Mouse (Mus musculus): ENCODE results near the gene Prkab2.
A peak's percentile ranks its signal among the peaks of the same experiment; 100 is the strongest.

The Prkab2 gene

GRCm38 (mm10) chr3:97657655-97658411 is at the start of gene Prkab2:
Gene Prkab2 (plus strand): TSS chr3:97658193.
- DNase-seq (ENCODE audit: low spot score) = peak; percentile 98

GRCm38 (mm10) chr3:97609201-97609844 is 48.7 kb upstream of the Prkab2 start:
- DNase-seq (ENCODE audit: low spot score) = no peak

- peak; percentile 94 for DNase-seq (ENCODE audit: low spot score)
Observed at GRCm38 (mm10) chr3:97609845-97610410, 48.1 kb upstream of the Prkab2 start, which contains the start of gene Chd1l. Gene Chd1l (minus strand): TSS chr3:97610203.

- DNase-seq (ENCODE audit: low spot score) = no peak
Observed at GRCm38 (mm10) chr3:97611021-97611420, 47.0 kb upstream of the Prkab2 start.

GRCm38 (mm10) chr3:97615154-97615553 is 42.8 kb upstream of the Prkab2 start:
- DNase-seq (ENCODE audit: low spot score) = no peak

GRCm38 (mm10) chr3:97615933-97616332 is 42.1 kb upstream of the Prkab2 start:
- no peak for DNase-seq (ENCODE audit: low spot score)

- DNase-seq (ENCODE audit: low spot score) = no peak
Observed at GRCm38 (mm10) chr3:97617091-97617825, 40.7 kb upstream of the Prkab2 start.

GRCm38 (mm10) chr3:97617899-97618298 is 40.1 kb upstream of the Prkab2 start:
- no peak for DNase-seq (ENCODE audit: low spot score)

GRCm38 (mm10) chr3:97620657-97621056 is 37.3 kb upstream of the Prkab2 start:
- no peak for DNase-seq (ENCODE audit: low spot score)

- no peak for DNase-seq (ENCODE audit: low spot score)
Observed at GRCm38 (mm10) chr3:97624611-97625010, 33.4 kb upstream of the Prkab2 start.

- no peak for DNase-seq (ENCODE audit: low spot score)
Observed at GRCm38 (mm10) chr3:97627893-97628292, 30.1 kb upstream of the Prkab2 start.

GRCm38 (mm10) chr3:97628391-97629001 is 29.5 kb upstream of the Prkab2 start, which contains the start of gene Fmo5:
Gene Fmo5 (plus strand): TSS chr3:97628804.
- peak; percentile 22 for DNase-seq (ENCODE audit: low spot score)

GRCm38 (mm10) chr3:97629941-97630340 is 28.1 kb upstream of the Prkab2 start:
- DNase-seq (ENCODE audit: low spot score) = no peak

- DNase-seq (ENCODE audit: low spot score) = no peak
Observed at GRCm38 (mm10) chr3:97630746-97631145, 27.2 kb upstream of the Prkab2 start.

- no peak for DNase-seq (ENCODE audit: low spot score)
Observed at GRCm38 (mm10) chr3:97631258-97631860, 26.6 kb upstream of the Prkab2 start.

- DNase-seq (ENCODE audit: low spot score) = no peak
Observed at GRCm38 (mm10) chr3:97633456-97633855, 24.5 kb upstream of the Prkab2 start.

GRCm38 (mm10) chr3:97634288-97634761 is 23.7 kb upstream of the Prkab2 start:
- DNase-seq (ENCODE audit: low spot score) = peak; percentile 66

- no peak for DNase-seq (ENCODE audit: low spot score)
Observed at GRCm38 (mm10) chr3:97641396-97641795, 16.6 kb upstream of the Prkab2 start.

- no peak for DNase-seq (ENCODE audit: low spot score)
Observed at GRCm38 (mm10) chr3:97642001-97642400, 16.0 kb upstream of the Prkab2 start.

- no peak for DNase-seq (ENCODE audit: low spot score)
Observed at GRCm38 (mm10) chr3:97648518-97648917, 9.5 kb upstream of the Prkab2 start.

GRCm38 (mm10) chr3:97649022-97649421 is 9.0 kb upstream of the Prkab2 start:
- no peak for DNase-seq (ENCODE audit: low spot score)
